Mouse (Mus musculus) cortical plate, adult 2 months (tissue): ENCODE measurements around the gene Rai1.

Experiments
- CTCF ChIP-seq: fragments of 200-500 bp; IDR thresholded peaks from 2 replicates; pipeline ENCODE4 v1.5.1; 2011; ENCODE audit warnings: mild to moderate bottlenecking, control low read depth, low read length; ENCODE audit not compliant: insufficient read depth; ENCODE audit errors: extremely low read depth
- POLR2A ChIP-seq: fragments of 200-500 bp; IDR thresholded peaks from 2 replicates; pipeline ENCODE4 v1.6.1; 2011; ENCODE audit warnings: mild to moderate bottlenecking, low read length, control low read depth; ENCODE audit not compliant: insufficient read depth; ENCODE audit errors: extremely low read depth

DNA sequence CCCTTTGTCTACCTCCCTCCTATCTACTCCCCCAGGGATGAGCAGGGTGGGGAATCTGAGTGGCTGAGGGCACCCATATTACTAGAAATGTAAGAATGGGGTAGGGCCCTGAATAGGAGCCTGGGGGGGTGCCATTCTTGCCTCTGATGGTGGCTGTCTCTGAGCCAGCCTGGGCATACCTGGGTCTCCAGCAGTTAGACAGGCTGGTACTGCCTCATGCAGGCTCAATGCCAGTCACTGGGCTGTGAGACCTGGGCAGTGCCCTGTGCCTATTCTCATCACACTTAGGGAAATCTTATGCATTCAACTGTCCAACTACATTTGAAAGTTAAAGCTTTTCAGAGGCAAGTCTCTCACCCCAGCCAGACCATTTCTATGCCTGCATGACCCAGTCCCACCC is 11.6 kb upstream of the Rai1 start:
- TF ChIP-seq POLR2A = no peak
- TF ChIP-seq CTCF = no peak
